Mouse (Mus musculus) E14TG2a.4 (cell line): ENCODE measurements around the gene Mettl5.

Experiments
- CTCF ChIP-seq: conservative IDR thresholded peaks from 2 replicates; pipeline ENCODE4 v1.5.1; 2014; ENCODE audit warnings: low read length
- NANOG ChIP-seq: IDR thresholded peaks from 2 replicates; pipeline ENCODE4 v1.6.1; 2014; ENCODE audit warnings: borderline replicate concordance, low read length, mixed read lengths
- POU5F1 ChIP-seq: IDR thresholded peaks from 2 replicates; pipeline ENCODE4 v1.6.1; 2014; ENCODE audit warnings: low read length, borderline replicate concordance

- TF ChIP-seq CTCF = no peak
- TF ChIP-seq POU5F1 = no peak
- TF ChIP-seq NANOG = no peak
Measured at GRCm38 (mm10) chr2:69856392-69856791, 29.0 kb downstream of the Mettl5 start.
